Mouse (Mus musculus): ENCODE results near the gene Pglyrp2.

DNA sequence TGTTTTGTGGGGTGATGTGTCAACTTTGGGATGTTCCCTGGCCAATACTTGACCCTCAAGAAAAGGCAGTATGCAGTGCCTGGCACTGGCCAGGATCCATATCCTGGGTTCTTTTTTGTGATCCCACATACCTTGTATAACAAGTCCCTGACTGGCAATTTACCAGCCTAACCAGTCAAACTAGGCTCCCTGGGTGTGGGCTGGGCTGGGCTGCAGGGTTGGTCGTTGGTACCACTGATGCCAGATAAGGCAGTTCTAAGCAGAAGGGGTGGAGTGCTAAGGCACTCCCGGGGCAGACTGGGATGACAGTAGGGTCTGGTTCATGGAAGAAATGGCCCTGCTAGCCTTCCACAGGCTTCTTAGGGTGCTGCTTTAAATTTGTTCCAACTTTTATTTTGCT is 31.0 kb upstream of the Pglyrp2 start:
- TF ChIP-seq CTCF (IDR thresholded peaks at IDR 0.05; ENCODE audit: insufficient read depth, low read length) (no peak), POLR2A (IDR thresholded peaks at IDR 0.05; ENCODE audit: borderline replicate concordance, extremely low read depth, low read depth, low read length) (no peak)
